In the genomic region with DNA sequence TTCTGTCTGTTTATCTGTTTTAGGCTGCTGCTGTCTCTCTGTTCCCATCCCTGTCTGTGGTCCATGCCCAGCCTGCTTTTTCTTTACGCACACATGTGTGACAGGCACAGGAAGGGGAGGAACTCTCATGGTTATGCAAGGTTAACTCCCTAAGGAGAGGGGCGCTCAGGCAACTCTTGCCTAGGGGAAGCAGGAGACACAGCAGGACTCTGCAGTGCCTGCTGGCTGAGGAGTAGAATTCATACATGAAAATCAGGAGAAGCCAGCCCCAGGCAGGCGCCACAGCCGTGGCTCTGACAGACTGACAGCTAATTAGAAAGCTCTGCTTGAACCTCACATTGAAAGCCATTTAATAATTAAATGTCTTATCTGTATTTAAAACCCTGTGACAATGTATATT, we compare ENCODE assay signal across 26 mouse cellular contexts.
DNase-seq lines count a peak whose midpoint lies in the region; ATAC-seq lines count a peak whose summit lies in the region.
"Had no signal": no experiment of that assay in that cellular context is flagged by ENCODE, and none has a peak within 500 bp of the region (broad histone marks: within the 10 kb centered on the region; RNA-seq: fewer than 3 reads in every experiment).

No protein-coding gene starts in this region.

- H3K9ac ChIP-seq in kidney, embryonic 15.5 days: no peak overlapping the region
- H3K9ac ChIP-seq in neural tube, embryonic 14.5 days (replicated peaks; ENCODE audit: low read depth, low read length): no peak overlapping the region
- H3K9ac ChIP-seq in neural tube, embryonic 15.5 days (replicated peaks): no peak overlapping the region
- no peak overlapping the region for H3K9ac ChIP-seq in hindbrain, embryonic 13.5 days
- H3K9ac ChIP-seq: heart, embryonic 13.5 days; liver, embryonic 15.5 days; lung, embryonic 15.5 days had no signal

- peak; percentile 47; the same call in 1 of the 2 replicates for ATAC-seq in kidney, embryonic 15.5 days (replicated peaks; ENCODE audit: low FRiP score)
- no peak for ATAC-seq in neural tube, embryonic 14.5 days (ENCODE audit: low read depth)
- ATAC-seq in neural tube, embryonic 15.5 days (ENCODE audit: low FRiP score): no peak
- ATAC-seq in hindbrain, embryonic 13.5 days (ENCODE audit: low FRiP score): 0 out of 2 replicates have a peak, but pooled peaks have one; percentile 8

- H3K9me3 ChIP-seq in kidney, embryonic 15.5 days (replicated peaks): no peaks in the 10 kb centered on the region
- no peaks in the 10 kb centered on the region for H3K9me3 ChIP-seq in neural tube, embryonic 14.5 days (ENCODE audit: control insufficient read depth, low read length)
- H3K9me3 ChIP-seq in neural tube, embryonic 15.5 days (replicated peaks): no peaks in the 10 kb centered on the region
- no peaks in the 10 kb centered on the region for H3K9me3 ChIP-seq in hindbrain, embryonic 13.5 days
- H3K9me3 ChIP-seq: embryonic facial prominence, embryonic 10.5 days; heart, embryonic 13.5 days; limb, embryonic 10.5 days; liver, embryonic 15.5 days; lung, embryonic 15.5 days had no signal

- no peak overlapping the region for H3K4me2 ChIP-seq in kidney, embryonic 15.5 days
- no peak overlapping the region for H3K4me2 ChIP-seq in neural tube, embryonic 14.5 days (ENCODE audit: low read depth, low read length)
- H3K4me2 ChIP-seq in neural tube, embryonic 15.5 days: no peak overlapping the region
- no peak overlapping the region for H3K4me2 ChIP-seq in hindbrain, embryonic 13.5 days
- H3K4me2 ChIP-seq: heart, embryonic 13.5 days; liver, embryonic 15.5 days; lung, embryonic 15.5 days had no signal

- no peak overlapping the region for H3K27ac ChIP-seq in kidney, embryonic 15.5 days
- peak overlapping the region; percentile 18; the same call in 1 of the 2 replicates for H3K27ac ChIP-seq in neural tube, embryonic 14.5 days (ENCODE audit: low read depth, low read length)
- H3K27ac ChIP-seq in neural tube, embryonic 15.5 days (replicated peaks): no peak overlapping the region
- peak overlapping the region; percentile 78 for H3K27ac ChIP-seq in hindbrain, embryonic 13.5 days
- H3K27ac ChIP-seq: embryonic facial prominence, embryonic 10.5 days; heart, embryonic 13.5 days; limb, embryonic 10.5 days; liver, embryonic 15.5 days; lung, embryonic 15.5 days had no signal

- 26% methylated on average over 4 of the region's 4 CpGs for WGBS in kidney, embryonic 15.5 days
- 24% methylated on average over 4 of the region's 4 CpGs for WGBS in neural tube, embryonic 14.5 days
- 29% methylated on average over 4 of the region's 4 CpGs for WGBS in neural tube, embryonic 15.5 days
- WGBS in hindbrain, embryonic 13.5 days: 13% methylated on average over 4 of the region's 4 CpGs

- DNase-seq in kidney, postnatal 10 days: no peak
- no peak for DNase-seq in ovary, adult 18-20 months (ENCODE audit: low spot score)
- DNase-seq in heart, adult 9 months (ENCODE audit: low spot score in 2 of 2): no peak
- DNase-seq: adrenal gland, postnatal 25 days; cerebellum, adult 9-11 months; gastrocnemius, postnatal 14 days; heart, adult 11 months; heart, postnatal 14 days; kidney, adult 18-20 months; kidney, postnatal 14 days; liver; lung, postnatal 4 days; retina, postnatal 1 day; right cerebral cortex, postnatal 25 days; spleen, adult 18-20 months; thymus, postnatal 25 days had no signal

- no peaks in the 10 kb centered on the region for H3K36me3 ChIP-seq in kidney, embryonic 15.5 days
- no peaks in the 10 kb centered on the region for H3K36me3 ChIP-seq in neural tube, embryonic 14.5 days (ENCODE audit: control insufficient read depth, insufficient read depth, low read length)
- H3K36me3 ChIP-seq in neural tube, embryonic 15.5 days: no peaks in the 10 kb centered on the region
- H3K36me3 ChIP-seq in hindbrain, embryonic 13.5 days: no peaks in the 10 kb centered on the region
- H3K36me3 ChIP-seq: embryonic facial prominence, embryonic 10.5 days; heart, embryonic 13.5 days; limb, embryonic 10.5 days; liver, embryonic 15.5 days; lung, embryonic 15.5 days had no signal

- no peak overlapping the region for H3K4me3 ChIP-seq in kidney, embryonic 15.5 days (replicated peaks)
- no peak overlapping the region for H3K4me3 ChIP-seq in neural tube, embryonic 14.5 days (ENCODE audit: low read depth, low read length)
- no peak overlapping the region for H3K4me3 ChIP-seq in neural tube, embryonic 15.5 days (replicated peaks)
- H3K4me3 ChIP-seq in hindbrain, embryonic 13.5 days: no peak overlapping the region
- H3K4me3 ChIP-seq: embryonic facial prominence, embryonic 10.5 days; heart, embryonic 13.5 days; limb, embryonic 10.5 days; liver, embryonic 15.5 days; lung, embryonic 15.5 days; myocyte had no signal

- H3K27me3 ChIP-seq in kidney, embryonic 15.5 days: peaks cover 10% of the 10 kb centered on the region
- H3K27me3 ChIP-seq in neural tube, embryonic 14.5 days (ENCODE audit: control insufficient read depth, insufficient read depth, low read length): no peaks in the 10 kb centered on the region
- H3K27me3 ChIP-seq in neural tube, embryonic 15.5 days (replicated peaks): no peaks in the 10 kb centered on the region
- H3K27me3 ChIP-seq in hindbrain, embryonic 13.5 days: peaks cover 22% of the 10 kb centered on the region

- H3K4me1 ChIP-seq in kidney, embryonic 15.5 days: peaks cover 52% of the 10 kb centered on the region
- peaks cover 55% of the 10 kb centered on the region for H3K4me1 ChIP-seq in neural tube, embryonic 14.5 days (ENCODE audit: control insufficient read depth, insufficient read depth, low read length)
- peaks cover 68% of the 10 kb centered on the region for H3K4me1 ChIP-seq in neural tube, embryonic 15.5 days
- H3K4me1 ChIP-seq in hindbrain, embryonic 13.5 days (replicated peaks): peaks cover 97% of the 10 kb centered on the region
- H3K4me1 ChIP-seq: liver, embryonic 15.5 days; lung, embryonic 15.5 days had no signal

Comparison
In these comparisons a context has a peak if more than half of its experiments do, and no peak if none do; other contexts are left out.
1. H3K27ac ChIP-seq: peak in neural tube, embryonic 14.5 days (single experiment) and hindbrain, embryonic 13.5 days (single experiment); none in kidney, embryonic 15.5 days (single experiment) and neural tube, embryonic 15.5 days (single experiment).
2. ATAC-seq: peak in kidney, embryonic 15.5 days (single experiment) and hindbrain, embryonic 13.5 days (single experiment); none in neural tube, embryonic 14.5 days (single experiment) and neural tube, embryonic 15.5 days (single experiment).